Mouse (Mus musculus): ENCODE data around the gene Duoxa1. TPM values are rescaled to one million over a fixed set of nuclear protein-coding genes. Genes with fewer than 3 reads are reported as not detected.

Gene Duoxa1
- polyA plus RNA-seq, 1 experiment from 2014 or later: 0.21 TPM

- no peaks in the 10 kb centered on the region for H3K27me3 ChIP-seq (replicated peaks; ENCODE audit: insufficient read depth, low read length)
- no peaks in the 10 kb centered on the region for H3K9me3 ChIP-seq (ENCODE audit: low read length)
- TF ChIP-seq CTCF (IDR thresholded peaks at IDR 0.05): no peak
- TF ChIP-seq EP300 (IDR thresholded peaks at IDR 0.05): no peak
- no peak overlapping the region for H3K27ac ChIP-seq (ENCODE audit: low read length)
- ATAC-seq (no peak), DNase-seq (ENCODE audit: low spot score) (no peak)
- 81% methylated on average over 5 of the region's 5 CpGs for WGBS
- no peak overlapping the region for H3K4me3 ChIP-seq (ENCODE audit: low read depth, low read length)
- no peak overlapping the region for H3K4me2 ChIP-seq (replicated peaks; ENCODE audit: low read depth, low read length)
- no peaks in the 10 kb centered on the region for H3K4me1 ChIP-seq (ENCODE audit: insufficient read depth, low read depth, low read length)
- no peaks in the 10 kb centered on the region for H3K36me3 ChIP-seq (ENCODE audit: insufficient read depth, low read length)
- no peak overlapping the region for H3K9ac ChIP-seq (replicated peaks; ENCODE audit: low read depth)
These were observed 52.8 kb downstream of the Duoxa1 start for GRCm38 (mm10) chr2:122260729-122261128.

- H3K27me3 ChIP-seq (replicated peaks; ENCODE audit: insufficient read depth, low read length): no peaks in the 10 kb centered on the region
- H3K4me3 ChIP-seq (ENCODE audit: low read depth, low read length): no peak overlapping the region
- H3K4me2 ChIP-seq (replicated peaks; ENCODE audit: low read depth, low read length): no peak overlapping the region
- no peaks in the 10 kb centered on the region for H3K4me1 ChIP-seq (ENCODE audit: insufficient read depth, low read depth, low read length)
- H3K9ac ChIP-seq (replicated peaks; ENCODE audit: low read depth): no peak overlapping the region
- ATAC-seq (no peak), DNase-seq (ENCODE audit: low spot score) (no peak)
- H3K9me3 ChIP-seq (ENCODE audit: low read length): no peaks in the 10 kb centered on the region
- no peaks in the 10 kb centered on the region for H3K36me3 ChIP-seq (ENCODE audit: insufficient read depth, low read length)
- 90% methylated on average over 5 of the region's 5 CpGs for WGBS
- TF ChIP-seq EP300 (IDR thresholded peaks at IDR 0.05): no peak
- no peak for TF ChIP-seq CTCF (IDR thresholded peaks at IDR 0.05)
- H3K27ac ChIP-seq (ENCODE audit: low read length): no peak overlapping the region
These were observed 57.5 kb downstream of the Duoxa1 start for GRCm38 (mm10) chr2:122255997-122256396.

Other genes starting within 250 kb of the Duoxa1 start
- gene Spg11, start 195.3 kb downstream of the Duoxa1 start, polyA plus RNA-seq (2015; fragmentation: Nextera tagmentation; extraction: Ambion mirVana): 4.1 and 4.3 TPM in 2 replicates
- gene B2m, start 166.0 kb downstream of the Duoxa1 start, polyA plus RNA-seq (2015; fragmentation: Nextera tagmentation; extraction: Ambion mirVana): 655 and 745 TPM in 2 replicates
- gene Trim69, start 153.0 kb downstream of the Duoxa1 start, polyA plus RNA-seq (2015; fragmentation: Nextera tagmentation; extraction: Ambion mirVana): not detected in 2 replicates
- gene Patl2, start 127.5 kb downstream of the Duoxa1 start, polyA plus RNA-seq (2015; fragmentation: Nextera tagmentation; extraction: Ambion mirVana): not detected in 2 replicates
- gene Terb2, start 127.5 kb downstream of the Duoxa1 start, polyA plus RNA-seq (2015; fragmentation: Nextera tagmentation; extraction: Ambion mirVana): not detected in 2 replicates
- gene Sord, start 79.0 kb downstream of the Duoxa1 start, polyA plus RNA-seq (2015; fragmentation: Nextera tagmentation; extraction: Ambion mirVana): 46.2 and 48.6 TPM in 2 replicates
- 0.02 and 0.04 TPM in 2 replicates for gene Duox2, start 15.3 kb downstream of the Duoxa1 start, polyA plus RNA-seq (2015; fragmentation: Nextera tagmentation; extraction: Ambion mirVana)
- gene Duoxa2, start 14.8 kb downstream of the Duoxa1 start, polyA plus RNA-seq (2015; fragmentation: Nextera tagmentation; extraction: Ambion mirVana): 0.07 TPM in 1 of 2 replicates, not detected in the other
- gene Duox1, start 1.9 kb upstream of the Duoxa1 start, polyA plus RNA-seq (2015; fragmentation: Nextera tagmentation; extraction: Ambion mirVana): 0.06 and 0.15 TPM in 2 replicates
- gene Shf, start 55.4 kb upstream of the Duoxa1 start, polyA plus RNA-seq (2015; fragmentation: Nextera tagmentation; extraction: Ambion mirVana): 1.8 and 2.5 TPM in 2 replicates
- 0.10 and 0.17 TPM in 2 replicates for gene Slc28a2, start 112.7 kb upstream of the Duoxa1 start, polyA plus RNA-seq (2015; fragmentation: Nextera tagmentation; extraction: Ambion mirVana)
- not detected in 2 replicates for gene Gm14085, start 171.2 kb upstream of the Duoxa1 start, polyA plus RNA-seq (2015; fragmentation: Nextera tagmentation; extraction: Ambion mirVana)